Mouse (Mus musculus) left cerebral cortex, adult 18-20 months (tissue): ENCODE results near the gene Usp3. TPM values are rescaled to one million over a fixed set of nuclear protein-coding genes. Genes with fewer than 3 reads are reported as not detected.

ENCODE experiments used
- DNase-seq, 2 experiments: peaks; one replicate each; pipeline ENCODE4 v3.0.0; 2021 to 2022; ENCODE audit warnings: low spot score in 2 of 2, mixed read lengths in 1 of 2
- total RNA-seq, 2 experiments: library from RNA; stranded (reverse); gene quantifications; 2 replicates each; pipeline ENCODE4 v1.2.3; 2021

Usp3 gene
- total RNA-seq, 2 experiments from 2014 or later, result 38.3 to 38.5 TPM

- DNase-seq, result no peak
Observed at GRCm38 (mm10) chr9:66604349-66605206, 11.6 kb upstream of the Usp3 start.

- DNase-seq, result no peak
Observed at GRCm38 (mm10) chr9:66603907-66604306, 11.0 kb upstream of the Usp3 start.

- no peak for DNase-seq
Observed at GRCm38 (mm10) chr9:66601006-66601405, 8.1 kb upstream of the Usp3 start.

GRCm38 (mm10) chr9:66600551-66600950, 7.6 kb upstream of the Usp3 start:
- DNase-seq, result no peak

GRCm38 (mm10) chr9:66599577-66599976, 6.6 kb upstream of the Usp3 start:
- no peak for DNase-seq

GRCm38 (mm10) chr9:66598636-66599035, 5.7 kb upstream of the Usp3 start:
- no peak for DNase-seq

GRCm38 (mm10) chr9:66597480-66598215, 4.7 kb upstream of the Usp3 start:
- DNase-seq, result no peak

- no peak for DNase-seq
Observed at GRCm38 (mm10) chr9:66597076-66597475, 4.1 kb upstream of the Usp3 start.

- no peak for DNase-seq
Observed at GRCm38 (mm10) chr9:66595722-66596675, 3.1 kb upstream of the Usp3 start.

GRCm38 (mm10) chr9:66594061-66594460, 1.1 kb upstream of the Usp3 start:
- DNase-seq, result no peak

- no peak for DNase-seq
Observed at GRCm38 (mm10) chr9:66593613-66593969, 649 bp upstream of the Usp3 start.

GRCm38 (mm10) chr9:66591851-66592645, 894 bp downstream of the Usp3 start:
- no peak for DNase-seq

GRCm38 (mm10) chr9:66590051-66590450, 2.9 kb downstream of the Usp3 start:
- no peak for DNase-seq

GRCm38 (mm10) chr9:66587016-66587415, 5.9 kb downstream of the Usp3 start:
- DNase-seq, result no peak

- DNase-seq, result no peak
Observed at GRCm38 (mm10) chr9:66586533-66586932, 6.4 kb downstream of the Usp3 start.

GRCm38 (mm10) chr9:66585191-66585590, 7.8 kb downstream of the Usp3 start:
- no peak for DNase-seq

GRCm38 (mm10) chr9:66584176-66584575, 8.8 kb downstream of the Usp3 start:
- DNase-seq, result no peak

GRCm38 (mm10) chr9:66583244-66583643, 9.7 kb downstream of the Usp3 start:
- DNase-seq, result no peak

GRCm38 (mm10) chr9:66581694-66582093, 11.2 kb downstream of the Usp3 start:
- DNase-seq, result no peak

- no peak for DNase-seq
Observed at GRCm38 (mm10) chr9:66580722-66581121, 12.2 kb downstream of the Usp3 start.

- no peak for DNase-seq
Observed at GRCm38 (mm10) chr9:66575878-66576238, 17.1 kb downstream of the Usp3 start.
